Mouse (Mus musculus) cerebral cortex, adult 2 months (tissue): ENCODE measurements around the gene Mxra8.

Experiments
- WGBS: fragments of 180-500 bp; shearing (Covaris S2); methylation state at CpG from one replicate; pipeline ENCODE4 v1.1.7; 2018; 5-methylcytosine and 5-hydroxymethylcytosine counted together

Mxra8 gene

DNA sequence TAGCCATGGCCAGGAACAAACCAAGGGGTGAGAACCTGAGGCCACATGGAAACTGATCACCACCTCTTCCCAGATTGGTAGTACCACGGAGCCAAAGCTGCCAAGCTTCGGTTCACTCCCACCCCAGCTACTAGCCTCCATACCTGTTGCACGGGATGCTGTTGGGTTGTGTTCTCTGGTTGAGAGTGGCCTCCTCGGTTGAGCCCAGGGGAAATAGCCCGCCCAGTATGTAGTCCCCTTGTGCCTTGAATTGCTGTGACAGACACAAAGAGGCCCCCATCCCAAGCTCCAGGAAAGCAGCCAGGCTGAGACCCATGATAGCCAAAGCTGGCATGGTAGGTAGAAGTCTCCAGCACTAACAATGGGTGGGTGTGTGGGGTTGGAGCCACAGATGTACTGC lies 23.5 kb downstream of the Mxra8 start, which contains the start of gene Tas1r3:
Tas1r3 (minus strand) TSS at position 362 of the 400 bp plus-strand sequence.
- WGBS, result 71% methylated on average over 5 of the region's 5 CpGs

DNA sequence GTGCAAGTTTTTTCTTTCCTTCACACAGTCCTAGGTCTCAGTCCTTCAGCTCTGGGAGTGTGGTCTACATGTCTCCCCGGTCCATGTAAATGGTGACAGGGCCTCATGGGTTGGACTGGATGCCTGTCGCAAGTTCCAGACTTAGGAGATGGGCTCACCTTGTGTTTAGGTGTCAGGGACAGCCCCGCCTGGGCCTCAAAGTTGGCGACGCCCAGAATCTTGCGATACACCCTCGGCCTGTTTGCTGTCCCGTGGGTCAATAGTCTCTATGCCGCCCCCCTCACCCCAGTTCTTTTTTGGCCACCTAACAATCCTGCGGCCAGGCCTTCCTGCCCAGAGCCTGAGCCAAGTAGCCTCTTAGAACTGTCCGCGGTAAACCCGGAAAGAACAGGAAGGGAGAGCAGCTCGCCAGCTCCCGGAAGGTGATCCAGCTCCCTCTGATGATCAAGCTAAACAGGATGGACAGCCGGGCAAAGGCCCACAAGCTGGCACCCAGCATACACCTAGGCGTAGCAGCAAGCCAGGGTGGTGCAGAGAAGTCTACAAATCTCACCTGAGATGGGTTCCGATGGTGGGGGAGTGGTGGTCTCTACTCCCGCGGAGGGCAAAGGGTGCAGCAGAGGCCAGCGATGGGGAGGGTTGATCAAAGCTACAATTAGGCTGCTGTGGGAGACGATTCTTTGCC lies 29.3 kb downstream of the Mxra8 start:
- 6% methylated on average over 22 of the region's 22 CpGs for WGBS

DNA sequence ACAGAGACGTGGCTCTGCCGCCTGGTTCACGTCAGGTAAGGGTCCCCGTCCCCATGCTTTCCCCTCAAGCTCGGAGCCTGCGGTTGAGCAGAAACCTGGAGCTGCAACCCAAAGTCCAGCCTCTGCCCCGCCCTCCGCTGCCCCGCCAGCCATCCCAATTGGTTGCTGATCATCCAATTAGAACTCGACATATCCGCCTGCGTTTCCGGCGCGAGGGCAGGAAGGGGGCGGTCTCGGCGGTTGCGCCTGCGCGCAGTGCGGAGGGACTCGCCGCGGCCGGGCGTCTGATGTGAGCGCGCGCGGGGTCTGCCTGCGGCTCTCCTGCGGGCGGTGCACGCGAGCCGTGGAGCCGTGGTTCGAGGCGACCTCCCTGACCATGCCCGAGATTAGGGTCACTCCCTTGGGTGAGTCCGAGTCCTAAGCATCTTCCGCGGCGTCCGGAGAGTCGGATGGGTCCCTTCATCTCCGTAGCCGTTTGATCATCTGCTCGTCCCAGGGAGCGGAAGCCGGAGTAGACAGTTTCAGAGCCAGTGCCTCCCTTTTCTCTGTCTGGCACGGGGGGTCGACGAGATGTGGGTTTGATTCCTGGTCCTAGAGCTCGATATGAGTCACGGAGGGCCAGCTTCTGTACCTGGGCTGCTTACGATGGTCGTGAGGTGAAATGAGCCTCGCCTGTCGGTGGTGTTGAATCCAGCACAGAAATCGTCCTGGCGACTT lies 30.0 kb downstream of the Mxra8 start, which contains the start of the genes Cptp and Ints11:
Cptp (minus strand) TSS at position 124 of the 717 bp plus-strand sequence.
Ints11 (plus strand) TSS at position 230 of the 717 bp plus-strand sequence.
- under 1% methylated on average over 63 of the region's 63 CpGs for WGBS

DNA sequence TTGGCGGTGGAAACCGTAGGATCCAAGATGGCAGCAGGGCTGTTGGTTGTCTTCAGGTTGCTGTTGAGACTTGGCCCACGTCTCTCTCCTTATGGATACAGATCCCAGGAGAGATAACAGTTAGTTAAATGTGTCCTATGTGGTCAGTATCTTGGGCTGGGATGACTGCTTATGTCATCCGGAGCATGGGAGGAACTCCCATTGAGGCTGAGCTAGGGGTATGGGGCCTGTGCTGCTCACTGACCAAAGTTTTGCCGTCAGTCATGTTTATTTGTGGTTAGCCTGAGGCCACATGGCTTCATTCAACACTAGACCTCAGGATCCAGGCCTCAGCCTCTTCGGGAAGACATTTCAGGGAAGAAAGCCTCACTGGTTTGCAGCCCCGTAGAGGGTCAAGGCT lies 31.9 kb downstream of the Mxra8 start:
- WGBS, result 94% methylated on average over 7 of the region's 7 CpGs

DNA sequence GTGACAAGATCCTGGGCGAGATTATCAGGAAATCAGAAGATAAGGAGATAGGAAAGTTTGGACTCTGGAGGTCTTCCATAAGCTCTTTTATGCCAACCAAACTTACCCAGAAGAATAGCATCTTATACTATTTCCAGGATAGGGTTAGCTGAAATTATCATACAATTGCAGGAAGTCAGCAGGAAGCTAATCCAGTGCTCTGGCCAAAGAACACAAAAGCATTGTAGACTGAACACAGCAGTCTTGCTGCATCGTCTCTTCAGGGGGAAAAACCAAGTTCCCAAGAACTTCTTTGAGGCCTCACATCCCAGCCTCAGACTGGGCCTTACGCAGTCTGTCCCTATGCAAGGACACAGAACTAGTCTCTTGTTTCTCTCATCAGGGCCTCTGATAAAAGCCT lies 44.1 kb downstream of the Mxra8 start:
- 74% methylated on average over 3 of the region's 3 CpGs for WGBS

DNA sequence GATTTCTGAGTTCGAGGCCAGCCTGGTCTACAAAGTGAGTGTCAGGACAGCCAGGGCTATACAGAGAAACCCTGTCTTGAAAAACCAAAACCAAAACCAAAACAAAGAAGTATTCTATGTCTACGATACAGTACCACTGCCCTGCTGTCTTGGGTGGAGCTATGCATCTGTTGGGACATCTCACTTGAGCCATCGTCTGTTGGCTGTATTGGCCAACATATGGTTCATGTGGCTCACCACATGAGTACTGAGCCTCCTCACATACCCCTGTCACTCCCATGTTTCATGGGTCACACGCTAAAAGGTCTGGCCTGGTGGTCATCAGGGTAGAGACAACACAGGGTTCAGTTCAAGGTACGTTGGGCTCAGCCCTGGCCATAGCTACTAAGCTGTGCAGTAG lies 46.9 kb downstream of the Mxra8 start:
- 93% methylated on average over 5 of the region's 5 CpGs for WGBS

DNA sequence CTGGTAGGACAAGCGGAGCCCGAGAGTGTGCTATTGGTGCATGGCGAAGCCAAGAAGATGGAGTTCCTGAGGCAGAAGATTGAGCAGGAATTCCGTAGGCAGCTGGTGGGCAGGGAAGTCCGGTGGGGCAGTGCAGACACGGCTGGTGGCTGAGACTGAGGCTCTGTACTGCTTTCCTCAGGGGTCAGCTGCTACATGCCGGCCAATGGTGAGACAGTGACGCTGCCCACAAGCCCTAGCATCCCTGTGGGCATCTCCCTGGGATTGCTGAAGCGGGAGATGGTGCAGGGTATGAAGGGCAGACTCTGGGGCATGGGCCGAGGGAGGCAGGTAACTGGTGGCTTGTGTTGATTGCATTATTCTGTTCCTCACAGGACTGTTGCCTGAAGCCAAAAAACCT lies 48.2 kb downstream of the Mxra8 start:
- WGBS, result 78% methylated on average over 10 of the region's 10 CpGs

DNA sequence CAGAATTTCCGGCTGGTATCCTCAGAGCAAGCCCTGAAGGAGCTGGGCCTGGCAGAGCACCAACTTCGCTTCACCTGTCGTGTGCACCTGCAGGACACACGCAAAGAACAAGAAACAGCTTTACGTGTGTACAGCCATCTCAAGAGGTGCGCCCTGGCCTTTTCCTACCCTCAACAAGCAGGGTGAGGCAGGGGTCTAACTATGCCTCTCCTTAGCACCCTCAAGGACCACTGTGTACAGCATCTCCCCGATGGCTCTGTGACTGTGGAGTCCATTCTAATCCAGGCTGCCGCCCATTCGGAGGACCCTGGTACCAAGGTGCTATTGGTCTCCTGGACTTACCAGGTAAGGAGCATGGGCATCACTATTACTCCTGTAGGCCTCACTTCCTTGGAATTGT lies 48.7 kb downstream of the Mxra8 start:
- WGBS, result 92% methylated on average over 9 of the region's 9 CpGs

DNA sequence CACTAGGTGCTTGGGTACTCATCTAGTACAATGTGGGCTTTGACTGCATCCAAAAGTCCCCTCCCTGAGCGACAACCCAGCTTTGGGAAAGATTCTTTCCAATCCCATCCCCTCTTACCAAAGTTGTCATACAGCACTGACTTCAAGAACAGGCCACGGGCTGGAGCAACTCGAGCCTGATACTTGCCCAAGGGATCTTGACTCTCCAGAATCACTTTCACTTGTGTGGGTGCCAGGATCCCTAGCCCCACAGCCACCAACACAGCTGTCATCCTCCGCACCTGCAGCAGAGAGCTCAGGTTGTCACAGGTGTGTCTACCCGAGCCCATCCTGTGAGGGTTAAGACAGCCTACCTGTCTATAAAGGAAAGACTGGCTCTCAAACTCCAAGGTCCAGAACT lies 49.8 kb downstream of the Mxra8 start:
- WGBS, result 84% methylated on average over 5 of the region's 5 CpGs

DNA sequence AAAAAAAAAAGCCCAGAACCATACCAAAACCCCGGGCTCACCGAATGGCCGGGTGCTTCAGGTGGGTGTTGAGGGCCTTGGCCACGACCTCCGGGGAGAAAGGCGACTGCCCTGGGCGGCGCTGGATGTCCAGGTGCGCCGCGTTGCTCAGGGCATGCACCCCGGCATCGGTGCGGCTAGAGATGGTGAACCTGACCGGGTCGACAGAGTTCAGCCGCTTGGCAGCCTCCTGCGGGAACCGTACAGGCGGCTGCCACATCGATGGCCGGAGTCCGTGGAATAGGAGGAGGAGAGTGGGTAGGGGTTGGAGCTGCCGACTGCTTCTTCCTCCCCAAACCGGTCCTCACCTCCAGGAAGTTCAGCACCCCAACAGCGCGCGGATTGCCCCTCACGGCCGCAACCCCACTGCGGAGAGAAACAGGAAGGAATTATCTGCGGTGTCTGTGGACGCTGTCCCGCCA lies 51.6 kb downstream of the Mxra8 start:
- under 1% methylated on average over 34 of the region's 34 CpGs for WGBS

DNA sequence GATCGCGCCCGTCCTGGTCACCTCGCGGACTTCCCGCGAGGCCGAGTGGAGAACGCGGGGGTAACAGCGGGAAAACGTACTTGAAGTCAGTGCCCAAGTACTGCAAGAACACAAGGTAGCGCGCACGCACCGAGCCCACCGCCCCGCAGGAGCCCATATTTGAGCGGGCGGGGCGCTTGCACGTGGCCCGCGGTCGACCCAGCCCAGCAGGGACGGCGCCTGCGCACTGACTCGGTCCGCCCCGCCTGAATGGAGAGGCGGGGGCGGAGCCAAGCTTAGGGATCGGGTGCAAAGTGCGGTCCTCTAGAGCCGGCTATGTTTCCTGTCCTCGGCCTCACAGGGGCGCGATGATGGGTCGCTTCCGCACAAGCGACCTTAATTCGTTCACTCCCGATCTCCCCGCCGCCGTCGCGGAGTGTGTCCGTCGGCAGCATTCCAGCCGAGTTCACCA lies 52.1 kb downstream of the Mxra8 start, which contains the start of the genes Pusl1 and Acap3:
Pusl1 (minus strand) TSS at position 231 of the 451 bp plus-strand sequence.
Acap3 (plus strand) TSS at position 272 of the 451 bp plus-strand sequence.
- under 1% methylated on average over 52 of the region's 52 CpGs for WGBS

DNA sequence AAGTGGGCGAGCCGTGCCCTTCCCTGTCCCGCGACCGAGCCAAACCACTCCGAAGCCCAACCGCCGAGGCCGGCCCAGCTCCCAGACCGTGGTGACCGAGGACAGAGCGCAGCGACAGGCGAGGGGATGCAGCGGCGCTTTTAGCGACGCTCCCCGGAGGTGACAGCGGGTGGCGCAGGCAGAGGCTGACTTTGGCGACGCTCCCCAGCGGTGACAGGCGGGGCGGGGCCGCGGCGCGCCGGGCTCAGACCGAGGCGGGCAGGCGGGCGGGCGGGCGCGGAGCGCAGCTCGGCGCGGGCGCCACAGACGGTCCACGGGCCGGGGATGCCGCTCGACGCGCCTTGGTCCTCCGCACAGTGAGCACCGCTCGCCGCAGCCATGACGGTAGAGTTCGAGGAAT lies 52.5 kb downstream of the Mxra8 start:
- WGBS, result under 1% methylated on average over 46 of the region's 56 CpGs

DNA sequence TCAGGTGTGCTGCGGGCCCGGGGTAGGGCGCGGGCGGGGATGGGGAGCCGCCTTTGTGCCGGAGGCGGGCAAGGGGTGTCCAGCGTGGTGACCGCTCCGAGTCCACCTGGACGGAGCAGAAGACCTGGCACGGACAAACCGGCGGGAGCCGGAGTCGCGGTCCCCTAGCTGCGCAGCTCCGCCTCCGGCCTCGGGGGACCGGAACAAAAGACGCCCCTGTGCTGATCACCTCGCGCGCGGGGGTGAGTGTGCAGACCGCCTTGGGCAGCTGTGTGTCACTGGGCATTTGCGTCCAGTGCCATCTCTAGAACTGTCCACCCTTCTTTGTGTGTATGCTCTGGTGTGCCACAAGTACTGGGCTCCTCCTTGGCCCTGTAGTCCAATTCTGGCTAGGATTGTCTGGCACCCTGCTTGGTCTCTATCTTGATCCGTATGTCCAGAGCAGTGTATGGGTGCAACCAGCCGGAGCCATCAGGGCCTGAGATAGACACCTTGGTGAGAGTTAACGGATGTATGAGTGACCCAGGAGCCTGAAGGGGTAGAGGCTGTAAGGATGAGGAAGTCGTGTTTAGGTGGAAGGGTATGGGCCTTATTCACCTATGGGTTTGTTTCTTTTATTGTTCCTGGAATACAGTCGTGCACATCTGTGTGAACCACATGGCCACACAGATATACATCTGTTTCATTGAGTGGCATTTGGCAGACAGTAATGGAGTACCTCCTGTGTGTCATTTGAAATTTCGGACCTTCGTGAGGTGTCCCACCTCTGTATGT lies 53.1 kb downstream of the Mxra8 start:
- WGBS, result 2% methylated on average over 37 of the region's 37 CpGs

DNA sequence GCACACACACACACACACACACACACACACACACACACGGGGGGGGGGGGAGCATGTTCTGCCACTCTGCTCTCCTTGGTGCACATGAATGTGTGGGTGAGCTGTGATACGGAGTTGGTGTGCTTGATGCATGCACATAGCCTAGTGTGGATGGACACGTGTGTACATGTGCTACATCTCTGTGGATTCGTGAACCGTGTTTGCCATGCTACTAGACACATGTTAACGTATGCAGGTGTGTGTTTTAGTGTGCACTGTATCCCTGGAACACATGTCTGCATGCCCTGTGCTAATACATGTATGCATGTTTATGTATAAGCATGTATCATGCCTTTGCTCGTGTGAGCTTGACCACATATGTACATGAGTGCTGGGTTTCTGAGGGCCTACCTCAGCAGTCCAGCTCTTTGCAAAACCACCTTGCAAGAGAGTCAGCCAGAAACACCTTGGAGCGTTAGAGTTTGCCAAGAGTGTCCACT lies 53.8 kb downstream of the Mxra8 start:
- WGBS, result 25% methylated on average over 8 of the region's 8 CpGs
